Mouse (Mus musculus): Measurements from ENCODE around the gene Sult2b1.

The Sult2b1 gene

DNA sequence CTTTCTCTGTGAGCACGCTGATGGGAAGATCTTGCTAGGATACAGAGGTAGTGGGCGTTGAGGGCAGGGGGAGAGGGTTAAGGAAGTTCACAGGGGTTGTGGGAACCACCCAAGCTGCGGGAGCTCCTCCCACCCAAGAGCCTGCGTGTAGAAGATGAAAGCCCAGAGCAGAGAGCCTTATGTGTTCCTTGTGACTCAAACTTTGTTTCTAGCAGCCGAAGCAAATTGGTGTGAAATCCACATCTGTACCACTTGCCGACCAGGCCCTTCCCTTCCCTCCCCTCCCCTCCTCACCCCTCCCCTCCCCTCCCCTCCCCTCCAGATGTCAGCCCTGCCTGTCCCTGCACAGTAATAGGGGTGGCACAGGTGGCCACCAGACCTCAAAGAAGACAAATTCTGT lies 89.4 kb downstream of the Sult2b1 start:
- no peak for DNase-seq (ENCODE audit: low read depth)

DNA sequence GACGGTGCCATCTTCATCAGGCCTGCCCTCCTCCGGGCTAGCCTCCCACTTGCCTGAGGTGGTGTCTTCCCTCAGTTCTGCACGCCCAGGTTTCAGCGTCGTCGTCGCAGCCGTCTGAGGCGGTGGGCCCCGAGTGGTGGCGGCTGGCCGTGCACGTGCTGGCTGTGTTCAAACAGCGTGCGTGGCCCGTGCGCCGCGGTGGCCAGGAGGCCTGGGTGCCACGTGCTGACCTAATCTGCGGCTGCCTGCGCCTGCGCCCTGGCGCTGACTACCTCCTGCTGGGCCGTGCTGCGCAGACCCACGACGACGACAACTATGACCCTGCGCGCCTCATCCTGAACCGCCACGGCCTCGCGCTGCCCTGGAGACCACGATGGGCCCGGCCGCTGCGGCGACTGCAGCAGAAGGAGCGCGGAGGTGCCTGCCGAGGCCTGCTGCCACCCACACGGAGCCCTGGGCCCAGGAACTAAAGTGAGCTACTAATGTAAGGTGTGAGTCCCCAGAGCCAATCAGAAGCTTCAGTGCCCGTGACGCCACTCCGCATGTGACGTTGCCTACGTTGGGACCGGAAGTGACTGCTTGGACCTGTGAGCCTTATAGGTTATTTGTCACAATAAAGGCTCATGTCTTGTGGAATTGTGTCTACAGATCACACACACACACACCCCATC lies 90.4 kb downstream of the Sult2b1 start, which contains the start of gene Sec1:
TSS of gene Sec1 (minus strand) at position 482 of the 671 bp plus-strand sequence.
- DNase-seq (ENCODE audit: low read depth), result no peak

DNA sequence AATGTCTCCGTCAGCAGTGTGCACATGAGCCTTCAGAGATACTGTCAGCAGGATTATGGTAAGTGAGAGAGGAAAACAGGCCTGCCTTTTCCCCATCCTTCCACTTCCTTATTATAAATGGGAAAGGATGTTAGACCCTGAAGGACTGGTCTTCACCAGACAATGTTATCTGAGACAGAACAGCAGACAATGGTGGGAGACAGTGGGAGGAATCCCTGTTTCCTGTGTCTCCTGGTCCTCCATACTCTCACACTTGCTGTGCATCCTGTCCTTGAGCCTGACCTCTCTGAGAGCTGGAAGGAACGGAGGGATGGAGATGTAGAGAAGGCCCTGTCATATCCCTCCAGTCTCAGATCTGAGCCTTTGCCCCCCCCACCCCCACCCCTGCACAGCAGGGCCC lies 92.1 kb downstream of the Sult2b1 start:
- no peak for DNase-seq (ENCODE audit: low read depth)

DNA sequence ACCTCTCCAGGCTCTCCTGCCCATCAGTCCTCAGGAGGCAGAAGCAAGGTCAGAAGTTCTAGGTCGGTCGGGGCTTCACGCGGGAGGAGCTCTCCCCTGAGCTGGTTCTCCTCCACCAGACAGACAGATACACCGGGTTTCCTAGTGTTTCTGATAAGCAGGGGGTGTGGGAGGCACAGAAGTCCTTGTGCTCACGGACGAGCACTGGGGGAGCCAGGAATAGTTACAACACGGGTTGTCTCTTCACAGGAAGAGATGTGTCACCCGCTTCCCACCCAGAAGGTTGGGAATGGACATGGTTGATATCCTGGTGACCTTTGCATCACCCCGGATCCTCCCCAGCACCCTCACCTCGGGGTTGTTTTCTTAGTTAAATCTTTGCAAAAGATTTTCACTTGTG lies 94.7 kb downstream of the Sult2b1 start:
- DNase-seq (ENCODE audit: low read depth), result no peak

DNA sequence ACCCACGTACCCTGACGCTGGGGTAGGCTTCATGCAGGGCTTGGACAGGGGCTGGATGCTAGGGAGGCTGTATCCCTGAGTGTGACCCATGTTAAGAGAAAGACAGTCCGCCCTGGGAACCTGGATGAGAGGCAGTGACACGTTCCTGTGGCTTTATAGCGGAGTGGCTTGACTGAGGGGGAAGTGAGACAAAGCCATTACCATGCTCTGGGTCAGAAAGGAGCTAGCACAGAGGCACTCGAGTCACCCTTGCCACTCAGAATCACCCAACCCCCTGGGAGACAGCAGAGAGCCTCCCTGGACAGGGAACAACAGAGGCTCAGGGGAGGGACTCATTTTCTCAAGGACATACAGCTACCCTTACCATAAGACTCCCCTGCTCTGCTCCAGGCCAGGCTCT lies 95.4 kb downstream of the Sult2b1 start:
- DNase-seq (ENCODE audit: low read depth), result no peak

DNA sequence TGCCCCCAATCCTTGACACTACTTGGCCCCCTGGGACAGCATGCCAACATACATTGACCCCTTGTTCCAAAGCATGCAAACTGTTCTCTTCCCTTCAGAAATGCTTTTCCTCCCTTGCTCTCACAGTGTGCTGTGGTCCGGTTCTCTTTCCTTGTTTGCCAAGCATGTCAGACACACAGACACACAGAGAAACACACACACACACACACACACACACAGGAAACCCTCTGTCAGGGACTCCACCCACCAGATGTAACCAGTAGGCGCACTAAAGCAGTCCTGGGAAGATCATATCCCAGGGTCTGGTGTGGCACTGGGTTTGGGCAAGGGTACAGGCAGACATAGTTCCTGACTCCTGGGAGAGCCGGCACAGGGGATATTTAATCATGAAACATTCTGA lies 97.6 kb downstream of the Sult2b1 start:
- no peak for DNase-seq (ENCODE audit: low read depth)

DNA sequence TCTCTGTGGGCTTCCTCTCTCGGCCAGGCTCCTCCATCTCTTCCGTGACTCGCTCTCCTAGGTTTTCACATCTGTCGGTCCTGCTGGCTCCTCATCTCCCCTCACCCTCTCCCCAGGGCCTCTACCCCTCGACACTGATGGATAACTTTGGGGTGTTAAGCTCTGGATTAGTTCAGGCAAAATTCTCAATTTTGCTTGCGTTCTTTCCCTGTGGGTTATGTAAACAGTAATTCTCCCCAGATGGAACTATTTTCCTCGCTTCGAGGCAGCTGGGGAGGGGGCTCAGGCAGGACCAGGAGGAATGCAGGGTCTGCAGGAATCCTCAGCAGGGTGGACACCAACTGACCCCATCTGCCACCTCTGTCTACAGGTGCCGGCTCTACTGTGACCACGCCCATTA lies 98.7 kb downstream of the Sult2b1 start:
- DNase-seq (ENCODE audit: low read depth), result no peak

DNA sequence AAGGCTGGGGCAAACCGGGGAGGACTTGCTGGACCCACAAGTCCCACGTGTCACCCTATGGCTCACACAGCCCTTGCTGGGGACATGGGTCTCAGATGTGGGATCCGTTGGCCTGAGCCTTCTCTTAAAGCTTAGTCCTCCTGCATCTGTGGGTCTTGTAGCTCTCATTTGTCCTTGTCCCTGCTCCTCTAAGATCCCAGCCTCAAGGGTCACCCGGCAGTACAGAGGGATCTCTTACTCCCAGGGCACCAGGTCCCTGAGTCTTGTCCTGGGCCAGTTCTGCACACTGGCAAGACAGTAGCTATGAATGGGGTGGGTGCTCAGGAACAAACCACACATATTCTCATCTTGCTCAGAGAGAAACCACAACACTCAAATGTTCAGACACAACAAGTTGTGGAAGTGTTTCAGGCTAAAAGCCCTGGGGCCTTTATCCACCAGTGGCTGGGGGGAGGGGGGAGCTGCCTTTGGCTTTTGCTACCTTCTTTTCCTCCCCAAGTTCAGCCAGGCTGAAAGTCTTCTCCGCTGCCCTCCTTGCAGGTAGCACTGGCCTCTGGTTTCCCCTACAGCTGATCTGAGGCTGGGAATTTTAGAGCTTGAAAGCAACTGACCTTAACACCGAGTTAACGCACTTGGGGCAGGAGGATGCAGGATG lies 100.9 kb downstream of the Sult2b1 start, which contains the start of gene Ntn5:
TSS of gene Ntn5 (plus strand) at position 627 of the 655 bp plus-strand sequence.
- no peak for DNase-seq (ENCODE audit: low read depth)

DNA sequence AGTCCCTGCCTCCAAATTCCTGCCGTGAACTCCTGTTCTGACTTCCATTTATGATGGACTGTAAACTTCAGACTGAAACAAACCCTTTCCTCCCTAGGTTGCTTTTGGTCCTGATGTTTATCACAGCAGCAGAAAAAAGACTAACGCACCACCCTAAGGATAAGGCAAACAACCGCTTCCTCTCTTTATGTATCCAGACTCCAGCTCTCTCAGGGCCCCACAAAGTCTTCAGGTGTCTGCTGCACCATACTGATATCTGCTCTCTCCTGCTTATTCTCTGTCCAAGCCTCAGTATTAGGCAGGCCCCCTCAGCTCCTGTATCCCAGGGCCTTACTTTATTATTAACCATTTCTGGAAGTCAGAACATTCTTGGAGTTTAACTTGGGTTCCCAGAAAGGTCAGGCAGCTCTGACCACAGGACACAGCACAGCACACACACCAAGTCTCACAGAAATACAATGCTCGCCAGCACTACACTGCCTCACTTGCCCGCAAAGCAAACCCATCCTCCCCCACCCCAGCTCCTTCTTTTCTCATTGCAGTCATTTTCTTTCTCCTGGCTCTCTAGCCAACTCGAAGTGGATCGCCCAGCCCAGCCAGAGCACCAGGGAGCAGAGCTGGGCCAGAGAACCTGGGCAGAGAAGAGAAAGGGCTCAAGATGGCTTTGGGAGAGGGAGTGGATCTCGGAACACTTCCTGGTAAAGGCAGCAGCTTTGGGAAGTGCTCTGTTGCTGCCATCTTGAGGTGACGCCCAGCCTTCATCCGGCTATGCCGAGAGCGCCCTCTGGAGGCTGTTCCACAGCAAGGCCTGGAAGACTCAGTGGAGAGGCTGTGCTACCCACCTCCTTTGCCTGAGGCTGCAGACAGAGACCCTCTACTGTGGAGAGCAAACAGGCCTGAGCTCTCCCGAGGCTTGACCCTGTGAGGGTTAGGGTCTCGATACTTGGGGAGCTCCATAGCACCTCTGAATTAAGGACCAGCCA lies 102.0 kb downstream of the Sult2b1 start:
- DNase-seq (ENCODE audit: low read depth), result peak; percentile 92

DNA sequence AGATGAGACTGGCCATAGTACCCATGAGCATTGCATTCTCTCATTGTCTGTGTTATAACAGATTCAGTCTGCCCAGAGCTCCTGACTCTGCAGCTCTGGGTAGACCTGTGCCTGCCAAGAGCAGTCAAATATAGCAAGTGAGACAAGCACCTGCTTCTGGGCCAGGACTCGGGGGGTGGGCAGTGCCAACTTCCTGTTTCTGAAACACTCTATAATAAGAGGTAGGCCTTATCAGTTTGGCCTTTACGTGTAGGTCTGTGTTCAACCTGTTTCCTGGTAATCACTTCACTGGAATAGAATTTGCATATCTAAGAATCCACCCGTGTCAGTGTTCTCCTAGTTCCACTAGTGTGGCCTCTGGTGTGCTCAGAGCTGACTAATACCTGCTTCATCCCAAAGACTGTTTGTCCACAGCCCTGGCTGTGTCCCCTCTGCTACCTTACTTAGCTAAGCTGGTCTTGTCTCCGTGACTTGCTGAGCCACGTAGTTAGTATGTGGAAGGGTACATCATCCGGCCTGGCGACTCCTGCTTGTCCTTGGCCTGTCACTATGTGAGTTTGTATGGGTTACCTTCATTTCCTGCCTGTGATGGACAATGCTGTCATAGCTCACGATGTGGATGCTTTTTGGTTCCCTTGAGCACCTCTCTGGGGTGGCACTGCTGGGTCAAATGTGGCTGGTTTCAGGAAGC lies 103.3 kb downstream of the Sult2b1 start:
- peak; percentile 60 for DNase-seq (ENCODE audit: low read depth)
